Mouse (Mus musculus): Measurements from ENCODE around the gene Cfap58.

- no peak for TF ChIP-seq MAX (IDR thresholded peaks at IDR 0.05; ENCODE audit: low read depth)
- no peak for TF ChIP-seq POLR2A (IDR thresholded peaks at IDR 0.05; ENCODE audit: insufficient read length, low read depth)
- no peak for TF ChIP-seq POLR2AphosphoS2 (IDR thresholded peaks at IDR 0.05; ENCODE audit: insufficient read length, low read depth)
- TF ChIP-seq TCF12 (IDR thresholded peaks at IDR 0.05; ENCODE audit: insufficient read depth, poor library complexity, severe bottlenecking): no peak
- TF ChIP-seq USF1 (IDR thresholded peaks at IDR 0.05; ENCODE audit: low read depth): no peak
- no peak for TF ChIP-seq E2F4 (IDR thresholded peaks at IDR 0.05; ENCODE audit: insufficient read depth)
- TF ChIP-seq MYOG (IDR thresholded peaks at IDR 0.05; ENCODE audit: control insufficient read depth in 1 of 3, insufficient read depth in 1 of 3, insufficient read length in 2 of 3, low read depth in 2 of 3): no peak
- TF ChIP-seq CEBPB (IDR thresholded peaks at IDR 0.05; ENCODE audit: insufficient read depth, poor library complexity, severe bottlenecking): no peak
These were observed 5.4 kb upstream of the Cfap58 start for GRCm38 (mm10) chr19:47931982-47932638.

All from myocyte (in vitro differentiated cells).